Mouse (Mus musculus) ES-Bruce4 (cell line): ENCODE measurements around the gene Ttc19. TPM values are rescaled to one million over a fixed set of nuclear protein-coding genes. Genes with fewer than 3 reads are reported as not detected.

Experiments
- H3K27ac ChIP-seq: 2 replicates; pipeline ENCODE4 v1.5.1; 2012; ENCODE audit warnings: low read length, inconsistent platforms; ENCODE audit not compliant: insufficient read depth
- H3K27me3 ChIP-seq: 2 replicates; pipeline ENCODE4 v1.6.1; 2012; ENCODE audit warnings: mild to moderate bottlenecking, low read length, inconsistent platforms; ENCODE audit not compliant: control insufficient read depth, poor library complexity, insufficient read depth, severe bottlenecking
- H3K36me3 ChIP-seq: 2 replicates; pipeline ENCODE4 v1.6.1; 2012; ENCODE audit warnings: inconsistent platforms, mild to moderate bottlenecking, low read length, moderate library complexity; ENCODE audit not compliant: control insufficient read depth, poor library complexity, insufficient read depth, severe bottlenecking
- H3K4me1 ChIP-seq: one replicate; pipeline ENCODE4 v1.8.1; 2011; ENCODE audit warnings: low read length; ENCODE audit not compliant: control insufficient read depth, insufficient read depth
- H3K4me3 ChIP-seq: 2 replicates; pipeline ENCODE4 v1.5.1; 2011; ENCODE audit warnings: low read depth, mild to moderate bottlenecking, low read length
- H3K9ac ChIP-seq: 2 replicates; pipeline ENCODE4 v1.6.1; 2012; ENCODE audit warnings: low read depth, mild to moderate bottlenecking, inconsistent platforms; ENCODE audit not compliant: poor library complexity, severe bottlenecking
- H3K9me3 ChIP-seq: replicated peaks from 2 replicates; pipeline ENCODE4 v1.6.1; 2012; ENCODE audit warnings: mild to moderate bottlenecking, low read length, inconsistent platforms; ENCODE audit not compliant: control insufficient read depth, poor library complexity, insufficient read depth, severe bottlenecking
- CTCF ChIP-seq: IDR thresholded peaks from one replicate; pipeline ENCODE4 v1.8.1; 2011; ENCODE audit warnings: low read depth, low read length
- EP300 ChIP-seq: IDR thresholded peaks from 2 replicates; pipeline ENCODE4 v1.6.1; 2011; ENCODE audit warnings: low read depth, low read length; ENCODE audit not compliant: insufficient read depth
- POLR2A ChIP-seq: IDR thresholded peaks from one replicate; pipeline ENCODE4 v1.8.1; 2011; ENCODE audit warnings: low read length; ENCODE audit not compliant: insufficient read depth
- polyA plus RNA-seq: library from polyadenylated mRNA; stranded (reverse); fragments of >200 nt; gene quantifications from 2 replicates; pipeline ENCODE4 v1.2.4, GENCODE M21; 2011; ENCODE audit warnings: low read depth; ENCODE audit not compliant: missing spikeins, insufficient read depth, insufficient read length

Gene Ttc19
- polyA plus RNA-seq, 1 experiment: 32.3 TPM

DNA sequence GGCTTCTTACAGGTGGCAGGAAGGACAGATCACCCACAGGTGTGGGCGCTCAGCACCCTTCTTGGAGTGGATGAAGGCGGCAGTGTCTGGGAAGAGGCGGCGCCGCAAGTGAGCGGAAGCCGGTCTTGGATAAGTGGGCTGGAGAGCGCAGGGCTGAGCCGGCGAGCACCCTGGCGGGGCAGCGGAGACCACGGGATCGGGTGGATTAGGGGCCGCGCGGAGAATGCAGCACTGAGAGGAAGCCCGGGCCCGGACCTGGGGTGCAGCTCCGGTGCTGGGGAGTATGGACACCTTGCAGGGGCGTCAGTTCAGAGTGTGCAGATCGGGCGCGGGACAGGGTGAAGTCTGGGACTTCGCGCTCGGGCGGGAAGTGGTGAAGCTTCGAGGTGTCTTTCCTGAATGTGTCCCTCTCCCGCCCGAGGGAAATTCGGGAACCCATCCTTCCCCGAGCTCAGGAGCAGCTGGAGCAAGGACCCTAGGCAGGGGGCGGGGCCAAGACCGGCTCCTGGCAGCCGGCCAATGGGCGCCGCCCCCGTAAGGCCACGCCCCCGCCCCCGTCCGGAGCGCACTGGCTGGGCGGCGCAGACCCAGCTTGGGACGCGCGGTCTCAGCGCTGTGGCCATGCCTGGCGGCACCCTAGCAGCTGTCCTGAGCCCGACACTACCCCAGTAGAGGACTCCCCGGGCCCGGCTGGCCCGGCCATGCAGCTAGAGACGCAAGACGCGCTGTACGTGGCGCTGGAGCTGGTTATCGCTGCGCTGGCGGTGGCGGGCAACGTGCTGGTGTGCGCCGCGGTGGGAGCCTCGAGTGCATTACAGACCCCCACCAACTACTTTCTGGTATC, 32.6 kb upstream of the Ttc19 start, which contains the start of gene Adora2b:
Gene Adora2b, plus strand, starts transcription at position 584 of the 844 bp plus-strand sequence.
- Histone ChIP-seq H3K4me1 (no peaks in the 10 kb centered on the region), H3K9ac (peak within 1 kb of the TSS; percentile 62), H3K36me3 (no peaks in the 10 kb centered on the region), H3K27ac (no peak within 1 kb of the TSS), H3K9me3 (peaks cover 3% of the 10 kb centered on the region; the same call in 1 of the 2 replicates), H3K4me3 (peak within 1 kb of the TSS; percentile 70), H3K27me3 (peaks cover 4% of the 10 kb centered on the region)
- TF ChIP-seq EP300: no peak
- no peak for TF ChIP-seq POLR2A
- TF ChIP-seq CTCF: no peak

DNA sequence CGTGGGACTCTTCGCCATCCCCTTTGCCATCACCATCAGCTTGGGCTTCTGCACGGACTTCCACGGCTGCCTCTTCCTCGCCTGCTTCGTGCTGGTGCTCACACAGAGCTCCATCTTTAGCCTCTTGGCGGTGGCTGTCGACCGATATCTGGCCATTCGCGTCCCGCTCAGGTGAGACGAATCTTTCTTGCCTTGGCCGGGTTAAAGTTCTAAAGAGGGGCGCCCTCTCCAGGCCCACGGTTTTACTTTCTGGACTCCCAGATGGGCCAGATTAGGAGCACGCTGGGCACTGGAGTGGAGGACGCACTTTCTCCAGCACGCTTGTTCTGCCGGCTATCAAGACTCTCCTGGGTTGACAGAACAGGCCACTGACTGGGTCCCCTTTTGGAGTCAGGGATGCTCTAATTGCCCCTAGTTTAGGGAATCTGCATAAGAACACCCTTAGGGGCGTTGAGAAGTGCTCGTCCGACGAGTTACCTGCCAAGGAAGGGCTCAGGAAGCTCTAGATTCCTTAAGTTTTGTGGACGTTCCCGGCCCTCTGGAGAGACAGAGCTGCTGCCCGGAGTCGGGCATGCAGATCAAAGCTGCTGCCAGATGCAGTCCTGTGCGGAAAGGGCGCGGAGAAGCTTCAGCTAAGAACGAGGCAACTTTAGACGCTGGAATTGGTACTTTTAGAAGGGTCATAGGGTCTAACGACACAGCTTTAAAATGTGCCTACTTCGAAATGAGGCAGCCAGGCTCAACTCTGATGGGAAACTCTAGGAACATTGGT, 31.8 kb upstream of the Ttc19 start:
- Histone ChIP-seq H3K9me3 (peaks cover 3% of the 10 kb centered on the region; the same call in 1 of the 2 replicates), H3K4me1 (no peaks in the 10 kb centered on the region), H3K36me3 (no peaks in the 10 kb centered on the region), H3K27ac (no peak overlapping the region), H3K27me3 (peaks cover 4% of the 10 kb centered on the region), H3K9ac (peak overlapping the region; percentile 62), H3K4me3 (peak overlapping the region; percentile 70)
- TF ChIP-seq POLR2A: no peak
- peak; percentile 12 for TF ChIP-seq CTCF
- no peak for TF ChIP-seq EP300

DNA sequence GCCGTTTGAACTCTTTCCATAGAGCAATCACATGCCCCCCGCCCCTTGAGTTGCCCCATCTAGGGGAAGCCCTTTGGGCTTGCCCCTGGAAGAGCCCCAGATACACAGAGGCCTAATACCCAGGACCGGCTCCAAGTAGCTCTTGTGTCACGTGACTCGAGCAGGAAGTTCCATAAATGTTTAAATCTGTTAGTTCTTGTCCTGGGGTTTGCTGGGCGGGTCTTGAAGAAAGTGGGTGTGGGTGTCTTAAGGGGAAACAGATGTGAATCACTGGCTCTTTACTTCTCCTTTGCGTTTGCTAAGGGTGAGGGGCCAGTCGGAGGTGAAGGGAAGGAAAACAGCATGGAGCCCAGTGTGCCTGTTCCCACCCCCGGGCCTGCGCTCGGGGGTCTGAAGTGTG, 30.2 kb upstream of the Ttc19 start:
- Histone ChIP-seq H3K4me3 (no peak overlapping the region), H3K9me3 (no peaks in the 10 kb centered on the region), H3K27ac (no peak overlapping the region), H3K9ac (no peak overlapping the region), H3K27me3 (peaks cover 4% of the 10 kb centered on the region), H3K4me1 (no peaks in the 10 kb centered on the region), H3K36me3 (no peaks in the 10 kb centered on the region)
- TF ChIP-seq EP300: no peak

DNA sequence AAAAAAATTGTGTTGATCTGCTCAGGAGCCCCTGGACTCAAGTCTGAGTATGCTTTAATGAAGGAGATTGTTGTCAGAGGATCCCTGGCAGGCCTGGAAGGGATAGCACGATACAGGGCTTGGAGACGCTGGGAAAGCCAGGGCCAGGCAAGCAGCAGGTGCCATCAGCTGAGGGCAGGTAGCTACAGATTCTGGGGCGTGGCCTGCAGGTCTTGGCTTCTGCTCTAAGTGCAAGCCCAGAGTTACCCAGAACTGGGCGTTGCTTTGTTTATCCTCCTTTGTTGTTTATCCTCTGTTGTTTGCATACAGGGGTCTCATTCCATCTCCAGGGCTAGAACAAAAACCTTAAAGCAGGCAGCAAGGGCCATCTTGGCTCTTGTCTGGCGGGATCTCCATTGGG, 27.9 kb upstream of the Ttc19 start:
- TF ChIP-seq EP300 (no peak), POLR2A (no peak), CTCF (no peak)
- Histone ChIP-seq H3K27me3 (peaks cover 4% of the 10 kb centered on the region), H3K4me1 (no peaks in the 10 kb centered on the region), H3K27ac (no peak overlapping the region), H3K36me3 (no peaks in the 10 kb centered on the region), H3K9me3 (no peaks in the 10 kb centered on the region), H3K4me3 (no peak overlapping the region), H3K9ac (no peak overlapping the region)

DNA sequence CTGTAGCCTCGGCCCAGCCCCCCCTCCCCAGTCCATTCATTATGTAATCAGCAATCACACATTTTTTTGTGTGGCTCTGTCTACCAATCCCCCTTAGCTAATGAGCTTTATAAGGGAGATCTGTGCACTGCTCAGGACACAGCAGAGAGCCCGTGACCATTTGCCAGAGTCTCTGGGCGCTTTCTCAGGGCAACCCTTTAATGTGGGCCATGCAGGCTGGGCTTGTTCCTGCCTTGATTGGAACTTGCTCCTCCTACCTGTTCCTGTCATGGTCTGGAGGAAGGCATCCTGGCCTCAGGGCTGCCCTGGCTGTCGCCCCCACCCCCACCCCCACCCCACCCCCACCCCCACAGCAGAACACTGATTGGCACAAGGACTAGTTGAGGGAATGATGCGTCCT, 22.1 kb upstream of the Ttc19 start:
- Histone ChIP-seq H3K27me3 (no peaks in the 10 kb centered on the region), H3K4me1 (no peaks in the 10 kb centered on the region), H3K27ac (no peak overlapping the region), H3K9me3 (no peaks in the 10 kb centered on the region), H3K9ac (no peak overlapping the region), H3K36me3 (no peaks in the 10 kb centered on the region), H3K4me3 (no peak overlapping the region)
- TF ChIP-seq POLR2A: no peak
- no peak for TF ChIP-seq CTCF
- no peak for TF ChIP-seq EP300

DNA sequence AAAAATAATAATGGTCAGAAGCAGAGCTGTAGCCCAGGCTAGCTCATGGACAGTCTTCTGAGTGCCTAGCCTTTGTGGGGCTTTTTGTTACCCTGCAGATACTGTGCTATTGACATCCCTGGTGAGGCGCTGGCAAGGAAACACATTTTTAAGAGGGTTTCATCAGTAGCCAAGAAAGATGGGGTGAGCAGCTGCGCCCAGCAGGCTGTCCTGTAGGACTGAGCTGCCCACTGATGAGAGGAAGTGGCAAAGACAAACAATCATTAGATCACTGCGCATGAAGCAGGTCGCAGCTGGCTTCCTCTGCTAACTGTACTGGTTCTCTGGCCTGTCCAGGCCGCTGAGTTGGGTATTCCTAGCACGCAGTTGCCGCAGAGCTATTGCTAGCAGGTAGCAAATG, 17.7 kb upstream of the Ttc19 start:
- Histone ChIP-seq H3K27me3 (no peaks in the 10 kb centered on the region), H3K4me1 (no peaks in the 10 kb centered on the region)
- TF ChIP-seq POLR2A: no peak
- no peak for TF ChIP-seq EP300
- no peak for TF ChIP-seq CTCF

More for the DNA sequence above, 17.7 kb upstream of the Ttc19 start:
- Histone ChIP-seq H3K9me3 (no peaks in the 10 kb centered on the region), H3K36me3 (no peaks in the 10 kb centered on the region), H3K4me3 (no peak overlapping the region), H3K27ac (no peak overlapping the region), H3K9ac (no peak overlapping the region)
